Mouse (Mus musculus) stomach, postnatal 0 days (tissue): ENCODE data around the gene Scarf1. TPM values are rescaled to one million over a fixed set of nuclear protein-coding genes. Genes with fewer than 3 reads are reported as not detected.
A peak's percentile ranks its signal among the peaks of the same experiment; 100 is the strongest.

Source experiments
- ATAC-seq: fragments of 200-750 bp; cut with Nextera tagmentation; 2 replicates; pipeline ENCODE4 v1.8.0; 2017; ENCODE audit not compliant: low FRiP score, low TSS enrichment
- DNase-seq: peaks from one replicate; pipeline ENCODE4 v3.0.0-alpha.2; 2016; ENCODE audit warnings: low spot score
- H3K27ac ChIP-seq: fragments of 300-500 bp; sonication (generic); replicated peaks from 2 replicates; pipeline ENCODE4 v1.5.1; 2014; ENCODE audit warnings: mild to moderate bottlenecking, control low read depth
- H3K27me3 ChIP-seq: fragments of 300-500 bp; sonication (generic); 2 replicates; pipeline ENCODE4 v1.6.1; 2014; ENCODE audit warnings: low read length; ENCODE audit not compliant: control insufficient read depth, insufficient read depth
- H3K36me3 ChIP-seq: fragments of 300-500 bp; sonication (generic); 2 replicates; pipeline ENCODE4 v1.6.1; 2014; ENCODE audit warnings: low read length, mixed read lengths; ENCODE audit not compliant: control insufficient read depth, insufficient read depth
- H3K4me1 ChIP-seq: fragments of 300-500 bp; sonication (generic); replicated peaks from 2 replicates; pipeline ENCODE4 v1.6.1; 2014; ENCODE audit warnings: antibody characterized with exemption; ENCODE audit not compliant: control insufficient read depth, insufficient read depth
- H3K4me2 ChIP-seq: fragments of 300-500 bp; sonication (generic); replicated peaks from 2 replicates; pipeline ENCODE4 v1.6.1; 2014; ENCODE audit warnings: low read depth, mild to moderate bottlenecking, control low read depth, moderate library complexity
- H3K4me3 ChIP-seq: fragments of 300-500 bp; sonication (generic); 2 replicates; pipeline ENCODE4 v1.5.1; 2014; ENCODE audit warnings: low read depth, low read length, control low read depth
- H3K9ac ChIP-seq: fragments of 300-500 bp; sonication (generic); 2 replicates; pipeline ENCODE4 v1.6.1; 2014; ENCODE audit warnings: mild to moderate bottlenecking, low read length, control low read depth, mixed read lengths
- H3K9me3 ChIP-seq: fragments of 300-500 bp; sonication (generic); 2 replicates; pipeline ENCODE4 v1.6.1; 2016; ENCODE audit warnings: low read length; ENCODE audit not compliant: control insufficient read depth
- CTCF ChIP-seq: IDR thresholded peaks from 2 replicates; pipeline ENCODE4 v1.5.1; 2016; ENCODE audit warnings: antibody characterized with exemption, low read depth, mild to moderate bottlenecking, moderate library complexity
- EP300 ChIP-seq: optimal IDR thresholded peaks from 2 replicates; pipeline ENCODE3; 2016; ENCODE audit warnings: antibody characterized with exemption
- WGBS: fragments of 180-500 bp; shearing (Covaris S2); extraction: QIAGEN DNeasy Blood & Tissue Kit; methylation state at CpG from one replicate; pipeline ENCODE4 v1.1.7; 2014; 5-methylcytosine and 5-hydroxymethylcytosine counted together
- polyA plus RNA-seq: library from polyadenylated mRNA; unstranded; fragments of >200 nt; fragmentation: Nextera tagmentation; extraction: Ambion mirVana; gene quantifications from 2 replicates; pipeline ENCODE4 v1.2.1, GENCODE M21; 2015

Scarf1 gene
- polyA plus RNA-seq, 1 experiment from 2014 or later, result 2.8 TPM

- no peak overlapping the region for H3K9ac ChIP-seq
- no peak for ATAC-seq
- H3K4me3 ChIP-seq, result no peak overlapping the region; the same call in 1 of the 2 replicates
- H3K27ac ChIP-seq, result no peak overlapping the region
- no peaks in the 10 kb centered on the region for H3K36me3 ChIP-seq
- peaks cover 10% of the 10 kb centered on the region for H3K4me1 ChIP-seq
- no peak for DNase-seq
- 72% methylated on average over 6 of the region's 6 CpGs for WGBS
- no peak for TF ChIP-seq CTCF
- no peak for TF ChIP-seq EP300
- H3K9me3 ChIP-seq, result no peaks in the 10 kb centered on the region
- no peaks in the 10 kb centered on the region for H3K27me3 ChIP-seq
- H3K4me2 ChIP-seq, result no peak overlapping the region; the same call in 1 of the 2 replicates
Observed at GRCm38 (mm10) chr11:75533314-75534015, 20.1 kb downstream of the Scarf1 start.

- Histone ChIP-seq H3K27ac (no peak overlapping the region), H3K9me3 (no peaks in the 10 kb centered on the region), H3K36me3 (no peaks in the 10 kb centered on the region), H3K4me1 (peaks cover 10% of the 10 kb centered on the region), H3K4me2 (no peak overlapping the region), H3K4me3 (no peak overlapping the region), H3K9ac (no peak overlapping the region), H3K27me3 (no peaks in the 10 kb centered on the region)
- DNase-seq (no peak), ATAC-seq (no peak)
- WGBS, result 60% methylated on average over 4 of the region's 4 CpGs
- no peak for TF ChIP-seq EP300
- TF ChIP-seq CTCF, result no peak
Observed at GRCm38 (mm10) chr11:75534286-75535033, 21.1 kb downstream of the Scarf1 start.

GRCm38 (mm10) chr11:75535106-75535795 is 21.9 kb downstream of the Scarf1 start:
- H3K4me1 ChIP-seq, result peaks cover 10% of the 10 kb centered on the region
- H3K4me2 ChIP-seq, result 0 out of 2 replicates have a peak overlapping the region, but pooled peaks have one; percentile 1
- DNase-seq (peak; percentile 43), ATAC-seq (no peak)
- H3K9me3 ChIP-seq, result no peaks in the 10 kb centered on the region
- H3K9ac ChIP-seq, result no peak overlapping the region
- H3K4me3 ChIP-seq, result no peak overlapping the region
- TF ChIP-seq CTCF (no peak), EP300 (no peak)
- H3K27me3 ChIP-seq, result no peaks in the 10 kb centered on the region
- H3K36me3 ChIP-seq, result no peaks in the 10 kb centered on the region
- WGBS, result 42% methylated on average over 13 of the region's 13 CpGs
- H3K27ac ChIP-seq, result peak overlapping the region; percentile 35; the same call in 1 of the 2 replicates

- Histone ChIP-seq H3K36me3 (no peaks in the 10 kb centered on the region), H3K9ac (no peak overlapping the region), H3K4me1 (peaks cover 10% of the 10 kb centered on the region), H3K4me3 (no peak overlapping the region), H3K27me3 (no peaks in the 10 kb centered on the region), H3K4me2 (no peak overlapping the region), H3K27ac (no peak overlapping the region), H3K9me3 (no peaks in the 10 kb centered on the region)
- ATAC-seq, result no peak
- DNase-seq, result no peak
- no peak for TF ChIP-seq CTCF
- no peak for TF ChIP-seq EP300
- WGBS, result 87% methylated on average over 12 of the region's 12 CpGs
Observed at GRCm38 (mm10) chr11:75536255-75537024, 23.1 kb downstream of the Scarf1 start.

- H3K36me3 ChIP-seq, result no peaks in the 10 kb centered on the region
- ATAC-seq (no peak), DNase-seq (no peak)
- no peak overlapping the region for H3K4me2 ChIP-seq
- H3K9me3 ChIP-seq, result no peaks in the 10 kb centered on the region
- peaks cover 10% of the 10 kb centered on the region for H3K4me1 ChIP-seq
- H3K9ac ChIP-seq, result no peak overlapping the region
- H3K27me3 ChIP-seq, result no peaks in the 10 kb centered on the region
- TF ChIP-seq CTCF (no peak), EP300 (no peak)
- H3K4me3 ChIP-seq, result no peak overlapping the region
- WGBS, result 84% methylated on average over 8 of the region's 8 CpGs
- H3K27ac ChIP-seq, result no peak overlapping the region
Observed at GRCm38 (mm10) chr11:75537025-75537414, 23.7 kb downstream of the Scarf1 start.
